Mouse (Mus musculus) heart, adult 2 months (tissue): Measurements from ENCODE around the gene Wdr47.
"Not testable (repeated sequence)": the region's sequence is repeated elsewhere in the genome, so short reads cannot be mapped to it uniquely, and the experiment has no call there.

Experiments used
- CTCF ChIP-seq: fragments of 200-600 bp; IDR thresholded peaks from 2 replicates; pipeline ENCODE4 v1.8.1; 2022; ENCODE audit warnings: antibody characterized with exemption, mild to moderate bottlenecking, moderate library complexity
- POLR2A ChIP-seq: fragments of 200-500 bp; IDR thresholded peaks from 2 replicates; pipeline ENCODE4 v1.6.1; 2011; ENCODE audit warnings: mild to moderate bottlenecking, low read depth, low read length, control low read depth; ENCODE audit not compliant: insufficient read depth

GRCm38 (mm10) chr3:108683597-108683996 is 92.5 kb downstream of the Wdr47 start:
- not testable (repeated sequence) for TF ChIP-seq CTCF, POLR2A
